Comparison of ENCODE assay signal across 1 mouse cellular context in genomic region chr2:126673317-126674242, GRCm38 (mm10).
TF ChIP-seq lines count a peak whose summit lies in the region.

No protein-coding gene starts in this region.

TF ChIP-seq in CH12.LX, 34 proteins besides CTCF, POLR2A, EP300 and RAD21 (continued from another document):
- TF ChIP-seq ELF1 (IDR thresholded peaks at IDR 0.05; ENCODE audit: low read depth, low read length) (peak; percentile 32; the same call in 1 of the 2 replicates), ETS1 (conservative IDR thresholded peaks at IDR 0.05; ENCODE audit: low read depth, low read length) (no peak)
